Mouse (Mus musculus): Measurements from ENCODE around the gene Ccl11.

GRCm38 (mm10) chr11:82034446-82034845, 23.2 kb upstream of the Ccl11 start:
- TF ChIP-seq POLR2A (IDR thresholded peaks at IDR 0.05; ENCODE audit: borderline replicate concordance, insufficient read depth, low read length) (no peak), CTCF (IDR thresholded peaks at IDR 0.05; ENCODE audit: borderline replicate concordance, insufficient read depth, low read depth, low read length) (no peak)
